Mouse (Mus musculus): ENCODE measurements around the gene Med12l. TPM values are rescaled to one million over a fixed set of nuclear protein-coding genes. Genes with fewer than 3 reads are reported as not detected.
"Not testable (repeated sequence)": the region's sequence is repeated elsewhere in the genome, so short reads cannot be mapped to it uniquely, and the experiment has no call there.

Med12l gene
- polyA plus RNA-seq, 1 experiment = 11.7 TPM

- no peaks in the 10 kb centered on the region for H3K9me3 ChIP-seq (replicated peaks; ENCODE audit: control insufficient read depth, insufficient read depth, low read length, poor library complexity, severe bottlenecking)
- H3K27ac ChIP-seq (ENCODE audit: insufficient read depth, low read length) = no peak overlapping the region
- no peak for TF ChIP-seq CTCF (IDR thresholded peaks at IDR 0.05; ENCODE audit: low read depth, low read length)
- no peak for TF ChIP-seq EP300 (IDR thresholded peaks at IDR 0.05; ENCODE audit: insufficient read depth, low read depth, low read length)
- TF ChIP-seq POLR2A (IDR thresholded peaks at IDR 0.05; ENCODE audit: insufficient read depth, low read length) = no peak
- H3K36me3 ChIP-seq (ENCODE audit: control insufficient read depth, insufficient read depth, low read length, poor library complexity, severe bottlenecking) = no peaks in the 10 kb centered on the region
- no peak overlapping the region for H3K9ac ChIP-seq (ENCODE audit: low read depth, poor library complexity, severe bottlenecking)
- no peak overlapping the region for H3K4me3 ChIP-seq (ENCODE audit: low read depth, low read length)
- no peaks in the 10 kb centered on the region for H3K4me1 ChIP-seq (ENCODE audit: control insufficient read depth, insufficient read depth, low read length)
- no peaks in the 10 kb centered on the region for H3K27me3 ChIP-seq (ENCODE audit: control insufficient read depth, insufficient read depth, low read length, poor library complexity, severe bottlenecking)
These were observed 91.8 kb downstream of the Med12l start for GRCm38 (mm10) chr3:59097421-59097820.

DNA sequence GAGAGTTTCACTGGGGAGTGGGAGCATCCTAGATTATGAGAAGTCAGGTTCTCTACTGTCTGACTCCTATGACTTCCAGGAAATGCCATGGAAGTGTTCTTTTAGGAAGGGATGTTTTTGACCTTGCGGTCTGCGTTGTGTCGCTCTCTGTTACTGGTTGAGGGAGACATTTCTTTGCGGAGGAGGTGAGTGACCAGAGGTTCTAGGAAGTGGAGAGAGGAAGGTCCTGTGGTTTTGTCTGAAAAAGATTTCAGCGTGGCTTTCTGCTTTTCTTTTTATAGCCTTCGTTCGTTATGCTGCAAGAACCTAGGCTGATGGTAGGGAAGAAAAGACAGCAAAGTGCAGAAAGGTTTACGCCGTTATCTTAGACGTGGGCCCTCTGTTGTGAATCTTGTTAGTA lies 92.9 kb downstream of the Med12l start:
- Histone ChIP-seq H3K4me3 (ENCODE audit: low read depth, low read length) (no peak overlapping the region), H3K36me3 (ENCODE audit: control insufficient read depth, insufficient read depth, low read length, poor library complexity, severe bottlenecking) (no peaks in the 10 kb centered on the region), H3K4me1 (ENCODE audit: control insufficient read depth, insufficient read depth, low read length) (no peaks in the 10 kb centered on the region), H3K27me3 (ENCODE audit: control insufficient read depth, insufficient read depth, low read length, poor library complexity, severe bottlenecking) (no peaks in the 10 kb centered on the region), H3K9ac (ENCODE audit: low read depth, poor library complexity, severe bottlenecking) (no peak overlapping the region), H3K27ac (ENCODE audit: insufficient read depth, low read length) (no peak overlapping the region), H3K9me3 (replicated peaks; ENCODE audit: control insufficient read depth, insufficient read depth, low read length, poor library complexity, severe bottlenecking) (no peaks in the 10 kb centered on the region)
- TF ChIP-seq CTCF (IDR thresholded peaks at IDR 0.05; ENCODE audit: low read depth, low read length) = no peak
- no peak for TF ChIP-seq EP300 (IDR thresholded peaks at IDR 0.05; ENCODE audit: insufficient read depth, low read depth, low read length)
- TF ChIP-seq POLR2A (IDR thresholded peaks at IDR 0.05; ENCODE audit: insufficient read depth, low read length) = no peak

- H3K4me1 ChIP-seq (ENCODE audit: control insufficient read depth, insufficient read depth, low read length) = no peaks in the 10 kb centered on the region
- no peaks in the 10 kb centered on the region for H3K9me3 ChIP-seq (replicated peaks; ENCODE audit: control insufficient read depth, insufficient read depth, low read length, poor library complexity, severe bottlenecking)
- no peak within 1 kb of the TSS for H3K4me3 ChIP-seq (ENCODE audit: low read depth, low read length)
- no peaks in the 10 kb centered on the region for H3K27me3 ChIP-seq (ENCODE audit: control insufficient read depth, insufficient read depth, low read length, poor library complexity, severe bottlenecking)
- H3K27ac ChIP-seq (ENCODE audit: insufficient read depth, low read length) = no peak within 1 kb of the TSS
- H3K9ac ChIP-seq (ENCODE audit: low read depth, poor library complexity, severe bottlenecking) = no peak within 1 kb of the TSS
- no peak for TF ChIP-seq EP300 (IDR thresholded peaks at IDR 0.05; ENCODE audit: insufficient read depth, low read depth, low read length)
- TF ChIP-seq POLR2A (IDR thresholded peaks at IDR 0.05; ENCODE audit: insufficient read depth, low read length) = no peak
- TF ChIP-seq CTCF (IDR thresholded peaks at IDR 0.05; ENCODE audit: low read depth, low read length) = no peak
- no peaks in the 10 kb centered on the region for H3K36me3 ChIP-seq (ENCODE audit: control insufficient read depth, insufficient read depth, low read length, poor library complexity, severe bottlenecking)
These were observed 95.8 kb downstream of the Med12l start, which contains the start of gene Gpr171 for GRCm38 (mm10) chr3:59101218-59101986. Gene Gpr171, minus strand, starts transcription at chr3:59101821.

DNA sequence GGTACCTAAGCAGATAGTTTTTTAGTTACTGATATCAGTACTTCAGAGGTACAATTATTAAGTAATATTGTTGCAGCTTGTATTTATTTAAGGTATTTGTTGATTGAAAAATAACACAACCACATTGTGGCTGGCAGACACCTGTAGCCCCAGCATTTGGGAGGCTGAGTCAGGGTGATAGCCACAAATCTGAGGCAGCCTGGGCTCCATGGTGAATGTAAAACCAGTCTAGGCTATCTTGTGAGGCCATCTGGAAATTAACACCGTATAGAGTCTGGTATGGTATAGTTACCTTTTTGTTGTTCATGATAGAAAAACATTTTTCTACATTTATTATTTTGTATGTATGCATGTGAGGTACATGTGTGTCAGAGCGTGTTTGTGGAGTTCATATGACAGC lies 96.5 kb downstream of the Med12l start:
- TF ChIP-seq POLR2A (IDR thresholded peaks at IDR 0.05; ENCODE audit: insufficient read depth, low read length) (no peak), CTCF (IDR thresholded peaks at IDR 0.05; ENCODE audit: low read depth, low read length) (no peak), EP300 (IDR thresholded peaks at IDR 0.05; ENCODE audit: insufficient read depth, low read depth, low read length) (no peak)
- Histone ChIP-seq H3K27me3 (ENCODE audit: control insufficient read depth, insufficient read depth, low read length, poor library complexity, severe bottlenecking) (no peaks in the 10 kb centered on the region), H3K36me3 (ENCODE audit: control insufficient read depth, insufficient read depth, low read length, poor library complexity, severe bottlenecking) (no peaks in the 10 kb centered on the region), H3K27ac (ENCODE audit: insufficient read depth, low read length) (no peak overlapping the region), H3K4me3 (ENCODE audit: low read depth, low read length) (no peak overlapping the region), H3K4me1 (ENCODE audit: control insufficient read depth, insufficient read depth, low read length) (no peaks in the 10 kb centered on the region), H3K9me3 (replicated peaks; ENCODE audit: control insufficient read depth, insufficient read depth, low read length, poor library complexity, severe bottlenecking) (no peaks in the 10 kb centered on the region), H3K9ac (ENCODE audit: low read depth, poor library complexity, severe bottlenecking) (no peak overlapping the region)

- Histone ChIP-seq H3K36me3 (ENCODE audit: control insufficient read depth, insufficient read depth, low read length, poor library complexity, severe bottlenecking) (no peaks in the 10 kb centered on the region), H3K9me3 (replicated peaks; ENCODE audit: control insufficient read depth, insufficient read depth, low read length, poor library complexity, severe bottlenecking) (no peaks in the 10 kb centered on the region)
- no peak for TF ChIP-seq EP300 (IDR thresholded peaks at IDR 0.05; ENCODE audit: insufficient read depth, low read depth, low read length)
- no peak for TF ChIP-seq CTCF (IDR thresholded peaks at IDR 0.05; ENCODE audit: low read depth, low read length)
- no peak for TF ChIP-seq POLR2A (IDR thresholded peaks at IDR 0.05; ENCODE audit: insufficient read depth, low read length)
These were observed 98.8 kb downstream of the Med12l start for GRCm38 (mm10) chr3:59104462-59104861.

GRCm38 (mm10) chr3:59107439-59107838 lies 101.8 kb downstream of the Med12l start:
- TF ChIP-seq EP300 (IDR thresholded peaks at IDR 0.05; ENCODE audit: insufficient read depth, low read depth, low read length) = no peak
- no peak for TF ChIP-seq POLR2A (IDR thresholded peaks at IDR 0.05; ENCODE audit: insufficient read depth, low read length)
- no peak for TF ChIP-seq CTCF (IDR thresholded peaks at IDR 0.05; ENCODE audit: low read depth, low read length)
- H3K9ac ChIP-seq (ENCODE audit: low read depth, poor library complexity, severe bottlenecking) = no peak overlapping the region
- H3K9me3 ChIP-seq (replicated peaks; ENCODE audit: control insufficient read depth, insufficient read depth, low read length, poor library complexity, severe bottlenecking) = no peaks in the 10 kb centered on the region
- no peaks in the 10 kb centered on the region for H3K36me3 ChIP-seq (ENCODE audit: control insufficient read depth, insufficient read depth, low read length, poor library complexity, severe bottlenecking)
- no peak overlapping the region for H3K27ac ChIP-seq (ENCODE audit: insufficient read depth, low read length)
- no peak overlapping the region for H3K4me3 ChIP-seq (ENCODE audit: low read depth, low read length)
- H3K4me1 ChIP-seq (ENCODE audit: control insufficient read depth, insufficient read depth, low read length) = no peaks in the 10 kb centered on the region
- no peaks in the 10 kb centered on the region for H3K27me3 ChIP-seq (ENCODE audit: control insufficient read depth, insufficient read depth, low read length, poor library complexity, severe bottlenecking)

More at GRCm38 (mm10) chr3:59104462-59104861, 98.8 kb downstream of the Med12l start:
- H3K4me1 ChIP-seq (ENCODE audit: control insufficient read depth, insufficient read depth, low read length) = no peaks in the 10 kb centered on the region
- H3K27ac ChIP-seq (ENCODE audit: insufficient read depth, low read length) = no peak overlapping the region
- H3K9ac ChIP-seq (ENCODE audit: low read depth, poor library complexity, severe bottlenecking) = no peak overlapping the region
- H3K4me3 ChIP-seq (ENCODE audit: low read depth, low read length) = no peak overlapping the region
- no peaks in the 10 kb centered on the region for H3K27me3 ChIP-seq (ENCODE audit: control insufficient read depth, insufficient read depth, low read length, poor library complexity, severe bottlenecking)

GRCm38 (mm10) chr3:59109834-59110233 lies 104.2 kb downstream of the Med12l start:
- H3K9me3 ChIP-seq (replicated peaks; ENCODE audit: control insufficient read depth, insufficient read depth, low read length, poor library complexity, severe bottlenecking); H3K27me3 ChIP-seq (ENCODE audit: control insufficient read depth, insufficient read depth, low read length, poor library complexity, severe bottlenecking); H3K4me3 ChIP-seq (ENCODE audit: low read depth, low read length); H3K36me3 ChIP-seq (ENCODE audit: control insufficient read depth, insufficient read depth, low read length, poor library complexity, severe bottlenecking); H3K9ac ChIP-seq (ENCODE audit: low read depth, poor library complexity, severe bottlenecking); H3K27ac ChIP-seq (ENCODE audit: insufficient read depth, low read length); H3K4me1 ChIP-seq (ENCODE audit: control insufficient read depth, insufficient read depth, low read length): not testable (repeated sequence)
